21 mouse cellular contexts compared by ENCODE assay signal in the genomic region with DNA sequence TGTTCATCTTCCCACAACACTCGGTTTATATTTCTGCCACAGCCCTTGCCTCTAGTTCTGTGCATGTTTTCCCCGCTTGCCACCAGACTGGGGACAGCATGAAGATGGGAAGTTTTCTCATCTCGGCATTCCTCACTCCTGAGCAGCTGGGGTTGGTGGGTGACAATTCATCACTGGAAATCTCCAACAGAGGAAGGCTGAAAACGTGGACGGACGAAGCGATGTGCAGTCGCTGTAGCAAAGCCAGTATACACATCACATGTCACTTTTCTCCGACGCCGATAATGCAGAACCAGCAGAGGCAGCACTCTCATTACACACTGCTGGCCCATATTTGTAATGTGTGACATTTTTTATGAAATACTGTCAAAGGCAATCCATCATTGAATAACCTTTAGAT. TPM values are rescaled to one million over a fixed set of nuclear protein-coding genes. Genes with fewer than 3 reads are reported as not detected.
DNase-seq lines count a peak whose midpoint lies in the region; ATAC-seq and TF ChIP-seq lines count a peak whose summit lies in the region.
"Had no signal": no experiment of that assay in that cellular context is flagged by ENCODE, and none has a peak within 500 bp of the region (broad histone marks: within the 10 kb centered on the region; RNA-seq: fewer than 3 reads in every experiment).

No protein-coding gene starts in this region.

- peaks cover 30% of the 10 kb centered on the region for H3K4me1 ChIP-seq in forebrain, embryonic 15.5 days
- H3K4me1 ChIP-seq in forebrain, embryonic 10.5 days: peaks cover 18% of the 10 kb centered on the region
- peaks cover 8% of the 10 kb centered on the region; the same call in 1 of the 2 replicates for H3K4me1 ChIP-seq in hindbrain, postnatal 0 days (ENCODE audit: insufficient read depth, low read length)
- H3K4me1 ChIP-seq in hindbrain, embryonic 12.5 days: peaks cover 12% of the 10 kb centered on the region
- no peaks in the 10 kb centered on the region for H3K4me1 ChIP-seq in lung, postnatal 0 days (ENCODE audit: insufficient read depth, low read depth, low read length)
- H3K4me1 ChIP-seq: embryonic facial prominence, embryonic 12.5 days; heart, embryonic 12.5 days had no signal

- no peaks in the 10 kb centered on the region for H3K27me3 ChIP-seq in forebrain, embryonic 15.5 days
- peaks cover 51% of the 10 kb centered on the region for H3K27me3 ChIP-seq in forebrain, embryonic 10.5 days (ENCODE audit: poor library complexity, severe bottlenecking)
- H3K27me3 ChIP-seq in hindbrain, postnatal 0 days (ENCODE audit: insufficient read depth, low read length): no peaks in the 10 kb centered on the region
- no peaks in the 10 kb centered on the region for H3K27me3 ChIP-seq in hindbrain, embryonic 12.5 days
- no peaks in the 10 kb centered on the region for H3K27me3 ChIP-seq in lung, postnatal 0 days (replicated peaks; ENCODE audit: insufficient read depth, low read length)
- H3K27me3 ChIP-seq: forebrain, embryonic 13.5 days had no signal

- H3K36me3 ChIP-seq in forebrain, embryonic 15.5 days: no peaks in the 10 kb centered on the region
- no peaks in the 10 kb centered on the region for H3K36me3 ChIP-seq in forebrain, embryonic 10.5 days (replicated peaks)
- H3K36me3 ChIP-seq in hindbrain, postnatal 0 days (ENCODE audit: insufficient read depth, low read length): no peaks in the 10 kb centered on the region
- no peaks in the 10 kb centered on the region for H3K36me3 ChIP-seq in hindbrain, embryonic 12.5 days
- H3K36me3 ChIP-seq in lung, postnatal 0 days (ENCODE audit: insufficient read depth, low read length): no peaks in the 10 kb centered on the region
- H3K36me3 ChIP-seq: embryonic facial prominence, embryonic 12.5 days; G1E; heart, embryonic 12.5 days; hindbrain, embryonic 10.5 days had no signal

- 54% methylated on average over 11 of the region's 11 CpGs for WGBS in forebrain, embryonic 15.5 days
- WGBS in forebrain, embryonic 10.5 days: 82% methylated on average over 11 of the region's 11 CpGs
- WGBS in hindbrain, postnatal 0 days: 46% methylated on average over 11 of the region's 11 CpGs
- WGBS in hindbrain, embryonic 12.5 days: 59% methylated on average over 11 of the region's 11 CpGs
- 40% methylated on average over 11 of the region's 11 CpGs for WGBS in lung, postnatal 0 days

- no peak for TF ChIP-seq CTCF in hindbrain, postnatal 0 days (IDR thresholded peaks at IDR 0.05; ENCODE audit: low read depth)
- peak; percentile 14; the same call in 1 of the 2 replicates for TF ChIP-seq CTCF in lung, postnatal 0 days (IDR thresholded peaks at IDR 0.05)

- TF ChIP-seq EP300 in lung, postnatal 0 days (IDR thresholded peaks at IDR 0.05): no peak

- no peaks in the 10 kb centered on the region for H3K9me3 ChIP-seq in forebrain, embryonic 15.5 days
- H3K9me3 ChIP-seq in forebrain, embryonic 10.5 days: no peaks in the 10 kb centered on the region
- no peaks in the 10 kb centered on the region for H3K9me3 ChIP-seq in hindbrain, postnatal 0 days (ENCODE audit: low read length)
- no peaks in the 10 kb centered on the region for H3K9me3 ChIP-seq in hindbrain, embryonic 12.5 days (replicated peaks)
- no peaks in the 10 kb centered on the region for H3K9me3 ChIP-seq in lung, postnatal 0 days (ENCODE audit: low read length)
- H3K9me3 ChIP-seq: embryonic facial prominence, embryonic 12.5 days; forebrain, embryonic 13.5 days; heart, embryonic 12.5 days; hindbrain, embryonic 10.5 days had no signal

- DNase-seq in forebrain, embryonic 10.5 days (ENCODE audit: extremely low spot score, low spot score): no peak
- peak; percentile 50 for DNase-seq in hindbrain, postnatal 0 days (ENCODE audit: low spot score)
- DNase-seq in lung, postnatal 0 days (ENCODE audit: low spot score): no peak
- DNase-seq in lung, postnatal 25 days (ENCODE audit: low spot score): no peak
- DNase-seq in right cerebral cortex, postnatal 10 days (ENCODE audit: low spot score in 2 of 2): peak; percentile 50 to 56
- DNase-seq in right cerebral cortex, postnatal 36 days (ENCODE audit: low spot score in 2 of 2): no peak
- DNase-seq: adrenal gland, adult 8-10 months; adrenal gland, postnatal 36 days; B cell, adult 2 months; cerebellum, adult 11 months; cerebellum, adult 8-10 months; cerebellum, postnatal 14 days had no signal

- no peak for ATAC-seq in forebrain, embryonic 15.5 days (replicated peaks)
- ATAC-seq in hindbrain, postnatal 0 days: no peak
- no peak for ATAC-seq in hindbrain, embryonic 12.5 days (ENCODE audit: low FRiP score)
- ATAC-seq in lung, postnatal 0 days: no peak
- ATAC-seq: CD4-positive, CD25-positive, alpha-beta regulatory T cell, adult 4 months; forebrain, embryonic 13.5 days had no signal

- H3K4me3 ChIP-seq in forebrain, embryonic 15.5 days: no peak overlapping the region
- no peak overlapping the region for H3K4me3 ChIP-seq in forebrain, embryonic 10.5 days
- no peak overlapping the region for H3K4me3 ChIP-seq in hindbrain, postnatal 0 days (ENCODE audit: low read length)
- H3K4me3 ChIP-seq in hindbrain, embryonic 12.5 days: no peak overlapping the region
- no peak overlapping the region for H3K4me3 ChIP-seq in lung, postnatal 0 days (ENCODE audit: low read depth, low read length)
- H3K4me3 ChIP-seq: embryonic facial prominence, embryonic 12.5 days; forebrain, embryonic 13.5 days; heart, embryonic 12.5 days; hindbrain, embryonic 10.5 days had no signal

- 0 out of 2 replicates have a peak overlapping the region, but pooled peaks have one; percentile 10 for H3K9ac ChIP-seq in forebrain, embryonic 15.5 days (replicated peaks)
- H3K9ac ChIP-seq in hindbrain, postnatal 0 days (replicated peaks; ENCODE audit: low read length): no peak overlapping the region
- H3K9ac ChIP-seq in hindbrain, embryonic 12.5 days: no peak overlapping the region
- H3K9ac ChIP-seq in lung, postnatal 0 days (replicated peaks; ENCODE audit: low read depth): no peak overlapping the region
- H3K9ac ChIP-seq: embryonic facial prominence, embryonic 12.5 days; forebrain, embryonic 13.5 days; heart, embryonic 12.5 days had no signal

- H3K4me2 ChIP-seq in forebrain, embryonic 15.5 days (replicated peaks): no peak overlapping the region
- no peak overlapping the region for H3K4me2 ChIP-seq in hindbrain, postnatal 0 days (ENCODE audit: low read depth, low read length)
- no peak overlapping the region for H3K4me2 ChIP-seq in hindbrain, embryonic 12.5 days (replicated peaks)
- no peak overlapping the region for H3K4me2 ChIP-seq in lung, postnatal 0 days (replicated peaks; ENCODE audit: low read depth, low read length)
- H3K4me2 ChIP-seq: embryonic facial prominence, embryonic 12.5 days; forebrain, embryonic 13.5 days; heart, embryonic 12.5 days had no signal

- no peak overlapping the region; the same call in 1 of the 2 replicates for H3K27ac ChIP-seq in forebrain, embryonic 15.5 days (replicated peaks)
- no peak overlapping the region for H3K27ac ChIP-seq in forebrain, embryonic 10.5 days
- no peak overlapping the region for H3K27ac ChIP-seq in hindbrain, postnatal 0 days
- H3K27ac ChIP-seq in hindbrain, embryonic 12.5 days: no peak overlapping the region
- no peak overlapping the region for H3K27ac ChIP-seq in lung, postnatal 0 days (ENCODE audit: low read length)
- H3K27ac ChIP-seq: embryonic facial prominence, embryonic 12.5 days; forebrain, embryonic 13.5 days; hindbrain, embryonic 10.5 days had no signal

RNA-seq across cellular contexts. Expression of gene Tmem178, which starts 2.6 kb away (rescaled TPM):
- 43.7 and 46.3 TPM in 2 replicates for polyA plus RNA-seq in forebrain, embryonic 15.5 days (2015; fragmentation: Nextera tagmentation; extraction: Ambion mirVana)
- 3.0 and 4.8 TPM in 2 replicates for polyA plus RNA-seq in forebrain, embryonic 10.5 days (2016; fragmentation: Nextera tagmentation; extraction: Ambion mirVana)
- total RNA-seq in hindbrain, postnatal 0 days (2014; rRNA removed): 48.8 and 49.9 TPM in 2 replicates
- 36.9 and 37.4 TPM in 2 replicates for polyA plus RNA-seq in hindbrain, postnatal 0 days (2015; fragmentation: Nextera tagmentation; extraction: Ambion mirVana)
- polyA plus RNA-seq in hindbrain, embryonic 12.5 days (2016; fragmentation: Nextera tagmentation; extraction: Ambion mirVana): 23.1 and 23.7 TPM in 2 replicates
- polyA plus RNA-seq in lung, postnatal 0 days (2015; fragmentation: Nextera tagmentation; extraction: Ambion mirVana): 21.6 and 23.1 TPM in 2 replicates
- total RNA-seq: common myeloid progenitor, adult 5-6 weeks; G1E had no signal
- polyA plus RNA-seq: CD4-positive, CD25-positive, alpha-beta regulatory T cell, adult 4 months; G1E had no signal

Comparison
In these comparisons a context has a peak if more than half of its experiments do, and no peak if none do; other contexts are left out.
1. DNase-seq: peak in hindbrain, postnatal 0 days (single experiment) and right cerebral cortex, postnatal 10 days (2 of 2); none in forebrain, embryonic 10.5 days (single experiment), lung, postnatal 0 days (single experiment), lung, postnatal 25 days (single experiment) and right cerebral cortex, postnatal 36 days (0 of 2).